Mouse (Mus musculus): ENCODE measurements around the gene Dusp19.
A peak's percentile ranks its signal among the peaks of the same experiment; 100 is the strongest.

Gene Dusp19

DNA sequence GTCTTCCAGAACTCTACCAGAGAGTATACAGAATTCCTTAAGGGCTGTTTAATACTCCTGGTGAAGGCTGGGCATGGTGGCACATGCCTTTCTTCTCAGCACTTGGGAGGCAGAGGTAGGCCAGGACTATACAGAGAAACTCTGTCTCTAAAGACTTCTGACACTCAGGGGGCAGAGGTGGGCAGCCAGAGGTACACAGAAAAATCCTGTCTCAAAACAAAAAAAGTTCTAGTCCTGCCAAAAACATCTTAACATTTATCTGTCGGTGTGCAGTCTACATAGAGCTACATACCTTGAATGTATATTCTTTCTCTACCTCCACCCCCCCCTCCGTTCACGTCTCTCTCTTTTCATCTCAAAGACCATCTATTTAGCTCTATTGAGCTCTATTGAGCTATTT is 34.5 kb upstream of the Dusp19 start:
- TF ChIP-seq CTCF (conservative IDR thresholded peaks at IDR 0.05; ENCODE audit: low read length) (no peak), NANOG (IDR thresholded peaks at IDR 0.05; ENCODE audit: borderline replicate concordance, low read length) (no peak), POU5F1 (IDR thresholded peaks at IDR 0.05; ENCODE audit: borderline replicate concordance, low read length) (no peak)

DNA sequence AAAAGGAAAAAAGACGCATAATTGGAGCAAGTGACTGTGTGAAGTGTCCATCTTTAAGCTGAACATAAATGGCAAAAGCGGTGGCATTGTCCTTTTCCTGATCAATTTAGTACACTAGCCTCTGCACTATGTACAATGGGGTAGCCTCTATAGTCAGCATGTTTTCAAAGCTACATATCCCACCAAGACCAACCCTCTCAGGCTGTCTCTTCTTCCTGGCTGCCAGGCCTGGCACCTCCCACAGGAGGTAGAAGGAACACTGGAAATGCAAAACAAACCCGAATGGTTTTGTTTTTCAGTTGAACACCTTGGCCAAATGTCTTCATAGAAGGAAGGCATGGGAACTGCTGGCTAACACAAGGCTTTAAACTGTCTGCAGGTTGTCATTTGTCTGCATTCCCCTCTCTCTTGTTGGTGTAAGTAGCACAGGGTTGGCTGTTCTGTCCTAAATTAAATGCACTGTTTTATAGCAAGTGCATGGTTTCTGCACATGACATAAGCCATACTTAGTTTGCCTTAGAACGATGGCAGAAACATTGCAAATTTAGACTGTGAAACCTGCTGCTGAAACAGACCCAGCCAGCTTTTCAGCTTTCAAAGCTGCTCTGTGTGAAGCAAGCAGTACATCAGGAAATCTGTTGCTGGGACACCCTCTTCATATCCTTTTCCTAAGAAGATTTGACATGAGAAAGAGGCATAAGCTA is 22.5 kb upstream of the Dusp19 start:
- H3K4me3 ChIP-seq (replicated peaks; ENCODE audit: low read length) = no peak overlapping the region
- TF ChIP-seq NANOG (IDR thresholded peaks at IDR 0.05; ENCODE audit: borderline replicate concordance, low read length) = no peak
- TF ChIP-seq CTCF (conservative IDR thresholded peaks at IDR 0.05; ENCODE audit: low read length) = no peak
- TF ChIP-seq POU5F1 (IDR thresholded peaks at IDR 0.05; ENCODE audit: borderline replicate concordance, low read length) = no peak
- H3K27me3 ChIP-seq (ENCODE audit: insufficient read depth, low read length) = 0 out of 2 replicates have a peak, but pooled peaks cover 2% of the 10 kb centered on the region
- peaks cover 7% of the 10 kb centered on the region for H3K4me1 ChIP-seq (replicated peaks; ENCODE audit: low read depth, low read length)
- H3K36me3 ChIP-seq (ENCODE audit: insufficient read depth, low read length) = no peaks in the 10 kb centered on the region
- H3K9me3 ChIP-seq (ENCODE audit: low read length) = no peaks in the 10 kb centered on the region

More for the DNA sequence above, 34.5 kb upstream of the Dusp19 start:
- Histone ChIP-seq H3K4me1 (replicated peaks; ENCODE audit: low read depth, low read length) (peaks cover 14% of the 10 kb centered on the region), H3K36me3 (ENCODE audit: insufficient read depth, low read length) (no peaks in the 10 kb centered on the region), H3K4me3 (replicated peaks; ENCODE audit: low read length) (no peak overlapping the region), H3K27me3 (ENCODE audit: insufficient read depth, low read length) (0 out of 2 replicates have a peak, but pooled peaks cover 2% of the 10 kb centered on the region), H3K9me3 (ENCODE audit: low read length) (peaks cover 8% of the 10 kb centered on the region)

DNA sequence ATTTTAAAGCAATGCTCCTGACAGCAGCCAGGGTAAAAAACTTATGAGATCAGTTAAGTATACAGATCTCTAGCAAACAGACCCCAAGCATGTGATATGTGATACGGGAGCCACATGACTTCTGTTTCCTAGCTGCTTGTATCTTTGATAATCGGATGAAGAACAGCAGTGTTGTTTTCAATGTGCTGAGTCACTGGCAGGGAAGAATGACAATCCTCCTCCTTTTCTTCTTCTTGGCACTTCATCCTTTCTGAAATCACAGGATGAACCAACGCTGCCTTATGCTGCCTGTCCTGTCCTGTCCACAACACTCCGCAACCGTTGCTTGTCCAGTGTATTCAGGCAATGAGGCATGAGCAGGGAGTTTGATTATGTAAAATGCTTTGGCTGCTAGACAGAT is 19.9 kb upstream of the Dusp19 start:
- H3K27me3 ChIP-seq (ENCODE audit: insufficient read depth, low read length) = no peaks in the 10 kb centered on the region
- H3K4me1 ChIP-seq (replicated peaks; ENCODE audit: low read depth, low read length) = peaks cover 7% of the 10 kb centered on the region
- no peaks in the 10 kb centered on the region for H3K9me3 ChIP-seq (ENCODE audit: low read length)

DNA sequence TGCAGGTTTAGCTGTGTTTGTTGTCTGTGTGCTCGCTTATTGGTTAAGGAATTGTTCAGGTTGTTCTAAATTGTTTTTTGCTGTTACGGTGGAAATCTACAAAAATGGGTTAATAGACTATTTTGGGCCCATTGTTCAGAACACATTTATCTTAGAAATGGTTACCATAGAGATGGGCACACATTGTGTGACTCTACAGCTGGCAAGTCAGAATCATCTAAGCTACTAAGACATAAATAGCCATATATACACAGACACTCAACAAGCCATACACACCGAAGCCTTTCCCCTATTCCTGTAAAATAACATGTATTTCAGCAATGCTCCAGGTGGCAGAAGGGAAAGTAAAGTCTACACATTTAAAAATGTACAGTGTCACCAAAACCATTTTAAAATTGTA is 17.0 kb upstream of the Dusp19 start:
- H3K4me1 ChIP-seq (replicated peaks; ENCODE audit: low read depth, low read length) = peaks cover 16% of the 10 kb centered on the region
- no peaks in the 10 kb centered on the region for H3K27me3 ChIP-seq (ENCODE audit: insufficient read depth, low read length)
- no peak for TF ChIP-seq POU5F1 (IDR thresholded peaks at IDR 0.05; ENCODE audit: borderline replicate concordance, low read length)
- TF ChIP-seq NANOG (IDR thresholded peaks at IDR 0.05; ENCODE audit: borderline replicate concordance, low read length) = no peak
- TF ChIP-seq CTCF (conservative IDR thresholded peaks at IDR 0.05; ENCODE audit: low read length) = no peak
- H3K36me3 ChIP-seq (ENCODE audit: insufficient read depth, low read length) = no peaks in the 10 kb centered on the region
- no peaks in the 10 kb centered on the region for H3K9me3 ChIP-seq (ENCODE audit: low read length)
- no peak overlapping the region for H3K4me3 ChIP-seq (replicated peaks; ENCODE audit: low read length)

More for the DNA sequence above, 19.9 kb upstream of the Dusp19 start:
- Histone ChIP-seq H3K4me3 (replicated peaks; ENCODE audit: low read length) (no peak overlapping the region), H3K36me3 (ENCODE audit: insufficient read depth, low read length) (no peaks in the 10 kb centered on the region)
- no peak for TF ChIP-seq CTCF (conservative IDR thresholded peaks at IDR 0.05; ENCODE audit: low read length)
- TF ChIP-seq NANOG (IDR thresholded peaks at IDR 0.05; ENCODE audit: borderline replicate concordance, low read length) = no peak
- no peak for TF ChIP-seq POU5F1 (IDR thresholded peaks at IDR 0.05; ENCODE audit: borderline replicate concordance, low read length)

DNA sequence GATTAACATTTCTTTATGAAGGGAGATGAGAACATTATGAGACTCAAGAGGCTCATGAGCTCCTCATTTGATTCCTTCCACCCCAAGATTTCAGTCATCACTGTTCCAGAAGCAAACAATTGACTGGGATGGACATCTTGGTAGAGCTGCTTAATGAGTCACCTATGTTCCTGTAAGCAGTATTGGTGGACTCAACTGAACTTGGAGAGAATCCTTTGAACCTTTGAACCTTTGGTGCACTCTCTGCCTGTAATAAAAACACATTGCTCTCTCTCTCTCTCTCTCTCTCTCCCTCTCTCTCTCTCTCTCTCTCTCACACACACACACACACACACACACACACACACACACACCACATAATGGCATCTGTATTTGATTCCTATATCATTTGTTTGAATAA is 16.2 kb upstream of the Dusp19 start:
- no peaks in the 10 kb centered on the region for H3K36me3 ChIP-seq (ENCODE audit: insufficient read depth, low read length)
- no peak overlapping the region for H3K4me3 ChIP-seq (replicated peaks; ENCODE audit: low read length)
- no peaks in the 10 kb centered on the region for H3K9me3 ChIP-seq (ENCODE audit: low read length)
- peaks cover 16% of the 10 kb centered on the region for H3K4me1 ChIP-seq (replicated peaks; ENCODE audit: low read depth, low read length)
- H3K27me3 ChIP-seq (ENCODE audit: insufficient read depth, low read length) = no peaks in the 10 kb centered on the region
- no peak for TF ChIP-seq POU5F1 (IDR thresholded peaks at IDR 0.05; ENCODE audit: borderline replicate concordance, low read length)
- no peak for TF ChIP-seq NANOG (IDR thresholded peaks at IDR 0.05; ENCODE audit: borderline replicate concordance, low read length)
- no peak for TF ChIP-seq CTCF (conservative IDR thresholded peaks at IDR 0.05; ENCODE audit: low read length)

DNA sequence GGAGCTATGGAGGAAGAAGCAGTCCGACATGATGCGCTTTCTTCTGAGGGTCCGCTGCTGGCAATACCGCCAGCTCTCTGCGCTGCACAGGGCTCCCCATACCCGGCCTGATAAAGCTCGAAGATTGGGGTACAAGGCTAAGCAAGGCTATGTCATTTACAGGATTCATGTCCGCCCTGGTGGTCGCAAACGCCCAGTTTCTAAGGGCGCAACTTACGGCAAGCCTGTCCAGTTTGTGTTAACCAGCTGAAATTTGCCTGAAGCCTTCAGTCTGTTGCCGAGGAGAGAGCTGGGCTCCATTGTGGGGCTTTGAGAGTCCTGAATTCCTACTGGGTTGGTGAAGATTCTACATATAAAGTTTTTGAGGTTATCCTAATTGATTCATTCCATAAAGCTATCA is 14.1 kb upstream of the Dusp19 start:
- no peaks in the 10 kb centered on the region for H3K36me3 ChIP-seq (ENCODE audit: insufficient read depth, low read length)
- TF ChIP-seq CTCF (conservative IDR thresholded peaks at IDR 0.05; ENCODE audit: low read length) (no peak), NANOG (IDR thresholded peaks at IDR 0.05; ENCODE audit: borderline replicate concordance, low read length) (no peak), POU5F1 (IDR thresholded peaks at IDR 0.05; ENCODE audit: borderline replicate concordance, low read length) (no peak)
- H3K4me3 ChIP-seq (replicated peaks; ENCODE audit: low read length) = peak overlapping the region; percentile 60
- no peaks in the 10 kb centered on the region for H3K27me3 ChIP-seq (ENCODE audit: insufficient read depth, low read length)
- H3K9me3 ChIP-seq (ENCODE audit: low read length) = no peaks in the 10 kb centered on the region
- peaks cover 16% of the 10 kb centered on the region for H3K4me1 ChIP-seq (replicated peaks; ENCODE audit: low read depth, low read length)

DNA sequence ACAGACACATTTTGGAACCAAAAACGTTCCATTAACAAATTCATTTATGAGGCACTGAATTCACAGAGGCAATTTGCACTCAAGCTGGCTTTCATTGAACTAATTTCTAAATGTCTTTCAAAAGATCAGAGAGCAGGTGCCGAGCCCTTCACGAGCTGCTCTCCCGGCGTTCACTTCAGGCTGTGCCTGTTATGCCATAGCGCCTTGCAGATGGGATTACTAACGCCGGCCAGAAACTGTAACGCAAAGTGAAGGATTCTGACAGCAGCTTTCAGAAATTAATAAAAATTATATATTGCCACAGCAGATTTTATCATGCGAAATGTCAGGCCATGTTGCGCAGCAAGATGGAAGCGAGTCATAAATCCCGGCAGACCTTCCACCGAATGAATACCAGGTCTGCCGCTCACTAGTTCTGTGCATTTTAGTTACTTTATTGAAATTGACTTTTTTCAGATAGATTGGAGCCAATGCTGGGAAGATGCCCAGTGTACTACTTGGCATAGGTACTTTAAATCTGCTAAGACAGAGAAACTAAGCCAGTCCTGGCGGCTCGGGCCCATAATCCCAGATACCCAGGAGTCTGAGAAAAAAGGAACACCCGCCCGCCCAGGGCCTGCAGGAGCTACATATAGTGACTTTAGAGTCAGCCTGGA is 12.9 kb upstream of the Dusp19 start:
- no peak for TF ChIP-seq NANOG (IDR thresholded peaks at IDR 0.05; ENCODE audit: borderline replicate concordance, low read length)
- TF ChIP-seq POU5F1 (IDR thresholded peaks at IDR 0.05; ENCODE audit: borderline replicate concordance, low read length) = no peak
- no peak for TF ChIP-seq CTCF (conservative IDR thresholded peaks at IDR 0.05; ENCODE audit: low read length)

DNA sequence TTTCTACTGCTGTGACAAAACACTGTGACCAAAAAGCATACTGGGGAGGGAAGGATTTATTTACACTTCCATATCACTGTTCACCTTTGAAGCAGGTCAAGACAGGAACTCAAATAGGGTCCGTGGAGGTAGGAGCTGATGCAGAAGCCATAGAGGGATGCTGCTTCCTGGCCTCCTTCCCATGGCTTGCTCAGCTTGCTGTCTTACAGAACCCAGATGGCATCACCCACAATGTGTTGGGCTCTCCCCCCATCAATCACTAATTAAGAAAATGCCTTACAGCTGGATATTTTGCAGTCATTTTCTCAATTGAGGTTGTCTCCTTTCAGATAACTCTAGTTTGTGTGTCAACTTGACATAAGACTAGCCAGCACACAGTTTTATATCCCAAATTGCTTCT is 4.6 kb upstream of the Dusp19 start:
- Histone ChIP-seq H3K36me3 (ENCODE audit: insufficient read depth, low read length) (no peaks in the 10 kb centered on the region), H3K4me1 (replicated peaks; ENCODE audit: low read depth, low read length) (peaks cover 14% of the 10 kb centered on the region; the same call in 1 of the 2 replicates), H3K27me3 (ENCODE audit: insufficient read depth, low read length) (no peaks in the 10 kb centered on the region), H3K9me3 (ENCODE audit: low read length) (0 out of 2 replicates have a peak, but pooled peaks cover 3% of the 10 kb centered on the region), H3K4me3 (replicated peaks; ENCODE audit: low read length) (no peak overlapping the region)
- TF ChIP-seq CTCF (conservative IDR thresholded peaks at IDR 0.05; ENCODE audit: low read length) = no peak
- no peak for TF ChIP-seq NANOG (IDR thresholded peaks at IDR 0.05; ENCODE audit: borderline replicate concordance, low read length)
- TF ChIP-seq POU5F1 (IDR thresholded peaks at IDR 0.05; ENCODE audit: borderline replicate concordance, low read length) = no peak

More for the DNA sequence above, 12.9 kb upstream of the Dusp19 start:
- no peaks in the 10 kb centered on the region for H3K27me3 ChIP-seq (ENCODE audit: insufficient read depth, low read length)
- H3K36me3 ChIP-seq (ENCODE audit: insufficient read depth, low read length) = no peaks in the 10 kb centered on the region
- no peak overlapping the region for H3K4me3 ChIP-seq (replicated peaks; ENCODE audit: low read length)
- H3K9me3 ChIP-seq (ENCODE audit: low read length) = no peaks in the 10 kb centered on the region
- H3K4me1 ChIP-seq (replicated peaks; ENCODE audit: low read depth, low read length) = peaks cover 16% of the 10 kb centered on the region
